Mouse (Mus musculus) hematopoietic stem cell, adult 5-6 weeks (primary cell): ENCODE measurements around the gene Gstm5. TPM values are rescaled to one million over a fixed set of nuclear protein-coding genes. Genes with fewer than 3 reads are reported as not detected.
"Not testable (repeated sequence)": the region's sequence is repeated elsewhere in the genome, so short reads cannot be mapped to it uniquely, and the experiment has no call there.

Experiments used
- ATAC-seq, 2 experiments: fragments of 125-278 bp in 1 of 2; replicated peaks in 1 of 2; 2 replicates each; pipeline ENCODE4 v1.8.0; 2016 to 2017; ENCODE audit warnings: inconsistent platforms in 2 of 2, mild to moderate bottlenecking in 2 of 2, moderate number of reproducible peaks in 2 of 2, low read depth in 1 of 2, moderate TSS enrichment in 1 of 2; ENCODE audit not compliant: low FRiP score in 2 of 2, poor library complexity in 2 of 2, severe bottlenecking in 2 of 2, insufficient read depth in 1 of 2, low TSS enrichment in 1 of 2
- total RNA-seq: library from RNA; stranded (forward); fragments of 172-1452, 232-1000 nt; gene quantifications from 2 replicates; pipeline ENCODE4 v1.2.3, GENCODE M21; 2017

Gene Gstm5
- total RNA-seq, result 34.2 and 42.6 TPM in 2 replicates

GRCm38 (mm10) chr3:107895720-107896569 lies at the start of gene Gstm5:
Gene Gstm5, plus strand, starts transcription at chr3:107895821.
- peak; percentile 88 to 92 for ATAC-seq

GRCm38 (mm10) chr3:107846175-107846574 lies 49.4 kb upstream of the Gstm5 start:
- peak; percentile 65 to 69 for ATAC-seq

- ATAC-seq, result no peak
Measured at GRCm38 (mm10) chr3:107846835-107847234, 48.8 kb upstream of the Gstm5 start.

- no peak for ATAC-seq
Measured at GRCm38 (mm10) chr3:107848126-107848525, 47.5 kb upstream of the Gstm5 start.

- peak; percentile 34 to 42; a peak in 3 of 4 replicates for ATAC-seq
Measured at GRCm38 (mm10) chr3:107849000-107849692, 46.5 kb upstream of the Gstm5 start.

GRCm38 (mm10) chr3:107849693-107850031 lies 46.0 kb upstream of the Gstm5 start:
- ATAC-seq, result no peak

GRCm38 (mm10) chr3:107850418-107851031 lies 45.1 kb upstream of the Gstm5 start:
- no peak for ATAC-seq

GRCm38 (mm10) chr3:107852786-107853185 lies 42.8 kb upstream of the Gstm5 start:
- peak; percentile 76 to 80 for ATAC-seq

GRCm38 (mm10) chr3:107853232-107854181 lies 42.1 kb upstream of the Gstm5 start:
- ATAC-seq, result 0 out of 4 replicates have a peak, but pooled peaks of 1 of the 2 experiments have one; percentile 6

- ATAC-seq, result no peak
Measured at GRCm38 (mm10) chr3:107855368-107855767, 40.3 kb upstream of the Gstm5 start.

GRCm38 (mm10) chr3:107857646-107858045 lies 38.0 kb upstream of the Gstm5 start:
- ATAC-seq, result no peak

GRCm38 (mm10) chr3:107861483-107861882 lies 34.1 kb upstream of the Gstm5 start:
- not testable (repeated sequence) for ATAC-seq

GRCm38 (mm10) chr3:107862471-107862870 lies 33.1 kb upstream of the Gstm5 start:
- peak; percentile 42 to 53; a peak in 2 of 4 replicates for ATAC-seq

- ATAC-seq, result no peak
Measured at GRCm38 (mm10) chr3:107863471-107863870, 32.1 kb upstream of the Gstm5 start.

GRCm38 (mm10) chr3:107863898-107864603 lies 31.6 kb upstream of the Gstm5 start:
- ATAC-seq, result peak; percentile 74 to 76

- ATAC-seq, result no peak
Measured at GRCm38 (mm10) chr3:107865364-107866091, 30.1 kb upstream of the Gstm5 start.
